Mouse (Mus musculus) heart, adult 2 months (tissue): Measurements from ENCODE around the gene Gnl1. TPM values are rescaled to one million over a fixed set of nuclear protein-coding genes. Genes with fewer than 3 reads are reported as not detected.

ENCODE experiments used
- DNase-seq, 2 experiments: peaks; one replicate each; pipeline ENCODE4 v3.0.0; 2021
- H3K27ac ChIP-seq: fragments of 200-600 bp; 2 replicates; pipeline ENCODE4 v1.8.1; 2022
- H3K27me3 ChIP-seq: fragments of 200-500 bp; 2 replicates; pipeline ENCODE4 v1.6.1; 2012; ENCODE audit warnings: mild to moderate bottlenecking, low read length, inconsistent platforms, mixed read lengths; ENCODE audit not compliant: control insufficient read depth, insufficient read depth
- H3K36me3 ChIP-seq: fragments of 200-500 bp; 2 replicates; pipeline ENCODE4 v1.6.1; 2012; ENCODE audit warnings: low read length, inconsistent platforms; ENCODE audit not compliant: control insufficient read depth, insufficient read depth
- H3K4me1 ChIP-seq: fragments of 200-500 bp; 2 replicates; pipeline ENCODE4 v1.6.1; 2011; ENCODE audit warnings: low read length; ENCODE audit not compliant: control insufficient read depth, insufficient read depth
- H3K4me3 ChIP-seq: fragments of 200-600 bp; 2 replicates; pipeline ENCODE4 v1.8.1; 2022
- H3K79me2 ChIP-seq: fragments of 200-500 bp; replicated peaks from 2 replicates; pipeline ENCODE4 v1.6.1; 2012; ENCODE audit warnings: mild to moderate bottlenecking, inconsistent platforms, low read length, moderate library complexity, mixed read lengths; ENCODE audit not compliant: control insufficient read depth, insufficient read depth
- H3K9ac ChIP-seq: fragments of 200-500 bp; 2 replicates; pipeline ENCODE4 v1.6.1; 2012; ENCODE audit warnings: low read depth, mild to moderate bottlenecking, control low read depth, inconsistent platforms, low read length, mixed read lengths
- CTCF ChIP-seq: fragments of 200-600 bp; IDR thresholded peaks from 2 replicates; pipeline ENCODE4 v1.8.1; 2022; ENCODE audit warnings: antibody characterized with exemption, mild to moderate bottlenecking, moderate library complexity
- EP300 ChIP-seq: fragments of 200-500 bp; IDR thresholded peaks from 2 replicates; pipeline ENCODE4 v1.6.1; 2011; ENCODE audit warnings: low read depth, low read length, control low read depth; ENCODE audit not compliant: insufficient read depth
- POLR2A ChIP-seq: fragments of 200-500 bp; IDR thresholded peaks from 2 replicates; pipeline ENCODE4 v1.6.1; 2011; ENCODE audit warnings: mild to moderate bottlenecking, low read depth, low read length, control low read depth; ENCODE audit not compliant: insufficient read depth
- WGBS: fragments of 180-500 bp; shearing (Covaris S2); methylation state at CpG from one replicate; pipeline ENCODE4 v1.1.7; 2018; 5-methylcytosine and 5-hydroxymethylcytosine counted together
- intact Hi-C: fragments of 180-260 bp; cut with DNase I; formaldehyde crosslinking; loops from one replicate; pipeline ENCODE4 v1.15.1; 2025
- polyA plus RNA-seq: library from polyadenylated mRNA; depleted of rRNA; stranded (reverse); fragments of >200 nt; gene quantifications from 2 replicates; pipeline ENCODE4 v1.2.3, GENCODE M21; 2012
- total RNA-seq, 2 experiments: library from RNA; stranded (reverse); gene quantifications; 2 replicates each; pipeline ENCODE4 v1.2.3; 2021

Gnl1 gene
- total and polyA plus RNA-seq, 3 experiments: 17.0 to 35.6 (median 27.4) TPM

DNA sequence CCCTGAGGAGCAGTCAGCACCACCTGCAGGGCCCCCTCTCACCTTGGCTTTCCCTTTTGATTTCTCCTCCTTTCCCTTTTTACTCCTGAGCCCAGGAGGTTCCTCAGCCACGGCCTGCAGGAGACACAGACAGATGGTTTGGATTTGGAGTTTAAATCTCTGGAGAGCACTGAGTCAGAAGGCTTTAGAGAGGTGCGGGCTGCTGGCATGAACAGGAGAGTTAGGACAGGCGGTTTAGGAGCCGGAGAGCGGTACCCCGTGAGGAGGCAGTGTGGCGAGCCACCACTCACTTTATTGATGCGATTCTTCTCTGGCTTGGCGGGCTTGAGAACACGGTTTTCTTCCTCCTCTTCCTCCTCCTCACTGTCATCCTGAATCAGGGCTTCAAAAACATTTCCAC lies 16.4 kb upstream of the Gnl1 start:
- no peaks in the 10 kb centered on the region; the same call in 1 of the 2 replicates for H3K79me2 ChIP-seq
- 86% methylated on average over 10 of the region's 10 CpGs for WGBS
- intact Hi-C loops: no loop called here

DNA sequence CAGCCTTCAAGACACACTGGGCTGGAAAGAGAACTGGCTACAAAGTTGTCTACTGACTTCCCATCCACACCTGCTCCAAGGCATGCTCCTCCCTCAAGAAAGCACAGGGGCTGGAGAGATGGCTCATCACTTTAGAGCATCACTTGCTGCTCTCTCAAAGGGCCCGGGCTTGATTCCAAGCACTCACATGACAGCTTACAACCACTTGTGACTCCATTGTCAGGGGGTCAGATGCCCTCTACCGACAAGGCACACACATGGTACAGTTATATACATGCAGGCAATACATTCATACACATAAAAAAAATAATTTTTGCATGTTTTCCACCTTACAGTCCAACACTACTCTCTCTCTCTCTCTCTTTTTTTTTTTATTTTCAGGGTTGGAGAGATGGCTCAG lies 12.0 kb upstream of the Gnl1 start:
- Histone ChIP-seq H3K27me3 (no peaks in the 10 kb centered on the region), H3K79me2 (peaks cover 1% of the 10 kb centered on the region; the same call in 1 of the 2 replicates), H3K36me3 (no peaks in the 10 kb centered on the region), H3K4me3 (no peak overlapping the region), H3K4me1 (peaks cover 9% of the 10 kb centered on the region), H3K9ac (no peak overlapping the region), H3K27ac (no peak overlapping the region)
- WGBS: 77% methylated on average over 2 of the region's 2 CpGs
- no peak for TF ChIP-seq EP300
- TF ChIP-seq POLR2A: no peak
- TF ChIP-seq CTCF: no peak
- no peak for DNase-seq
- intact Hi-C loops: no loop called here

More for the DNA sequence above, 16.4 kb upstream of the Gnl1 start:
- no peak for TF ChIP-seq POLR2A
- TF ChIP-seq EP300: no peak
- no peak for TF ChIP-seq CTCF
- no peak for DNase-seq
- no peaks in the 10 kb centered on the region; the same call in 1 of the 2 replicates for H3K4me1 ChIP-seq
- H3K4me3 ChIP-seq: no peak overlapping the region
- H3K9ac ChIP-seq: no peak overlapping the region
- H3K27me3 ChIP-seq: no peaks in the 10 kb centered on the region
- H3K36me3 ChIP-seq: no peaks in the 10 kb centered on the region
- H3K27ac ChIP-seq: no peak overlapping the region

DNA sequence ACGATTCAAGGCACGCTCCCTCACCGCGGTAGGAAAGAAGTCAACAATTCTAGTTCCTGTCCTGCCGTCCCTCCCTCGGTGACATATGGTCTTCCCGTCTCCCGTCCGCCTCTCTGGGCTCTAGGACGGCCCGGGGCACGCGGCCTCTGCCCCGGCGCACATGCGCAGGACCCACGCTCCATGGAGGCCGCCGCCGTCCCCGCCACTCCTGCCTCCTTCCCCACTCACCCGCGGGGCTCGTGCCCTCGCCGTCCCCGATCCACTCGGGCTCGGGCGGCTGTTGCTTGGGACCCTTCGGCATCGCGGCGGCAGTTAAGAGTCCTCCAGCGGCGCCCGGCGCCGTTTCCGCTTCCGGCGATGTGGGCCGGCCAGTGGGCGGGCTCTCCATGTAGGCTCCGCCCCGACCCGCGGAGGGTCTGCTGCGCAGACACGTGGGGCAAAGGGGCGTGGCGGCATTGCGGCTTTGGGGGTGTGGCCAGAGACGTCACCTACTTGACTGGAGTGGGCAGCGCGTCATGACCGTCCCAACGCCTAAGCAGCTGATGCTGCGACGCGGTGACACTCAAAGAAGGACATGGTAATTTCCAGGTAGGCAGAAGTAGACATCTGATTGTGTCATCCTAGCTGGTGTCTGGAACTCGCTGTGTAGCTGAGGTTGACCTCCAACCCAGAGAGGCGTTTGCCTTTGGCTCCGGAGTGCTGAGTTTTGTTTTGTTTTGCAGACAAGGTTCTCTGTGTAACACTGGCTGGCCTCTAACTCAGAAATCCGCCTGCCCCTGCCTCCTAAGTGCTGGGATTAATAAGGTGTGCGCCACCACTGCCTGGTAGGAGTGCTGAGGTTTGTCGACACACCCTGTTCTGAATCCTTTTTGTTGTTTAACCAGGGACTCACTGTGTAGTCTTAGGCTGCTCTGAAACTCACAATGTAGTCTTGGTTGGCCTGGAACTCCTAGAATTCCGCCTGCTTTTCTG lies 9.9 kb upstream of the Gnl1 start, which contains the start of gene Abcf1:
Gene Abcf1, minus strand, starts transcription at position 344 of the 972 bp plus-strand sequence.
- peak; percentile 99 to 100 for DNase-seq
- H3K36me3 ChIP-seq: no peaks in the 10 kb centered on the region
- H3K9ac ChIP-seq: peak within 1 kb of the TSS; percentile 87
- no peaks in the 10 kb centered on the region for H3K27me3 ChIP-seq
- TF ChIP-seq POLR2A: peak; percentile 95
- no peak for TF ChIP-seq CTCF
- peak; percentile 46; the same call in 1 of the 2 replicates for TF ChIP-seq EP300
- H3K79me2 ChIP-seq: peaks cover 1% of the 10 kb centered on the region; the same call in 1 of the 2 replicates
- H3K4me3 ChIP-seq: peak within 1 kb of the TSS; percentile 91
- H3K4me1 ChIP-seq: peaks cover 9% of the 10 kb centered on the region
- intact Hi-C loops: loop anchor here (1.0 to 10.0 kb wide), 2 partner anchors 10 to 135 kb away; partner anchors contain the start of genes Gnl1 and Tubb5
- under 1% methylated on average over 68 of the region's 68 CpGs for WGBS
- peak within 1 kb of the TSS; percentile 86 for H3K27ac ChIP-seq

DNA sequence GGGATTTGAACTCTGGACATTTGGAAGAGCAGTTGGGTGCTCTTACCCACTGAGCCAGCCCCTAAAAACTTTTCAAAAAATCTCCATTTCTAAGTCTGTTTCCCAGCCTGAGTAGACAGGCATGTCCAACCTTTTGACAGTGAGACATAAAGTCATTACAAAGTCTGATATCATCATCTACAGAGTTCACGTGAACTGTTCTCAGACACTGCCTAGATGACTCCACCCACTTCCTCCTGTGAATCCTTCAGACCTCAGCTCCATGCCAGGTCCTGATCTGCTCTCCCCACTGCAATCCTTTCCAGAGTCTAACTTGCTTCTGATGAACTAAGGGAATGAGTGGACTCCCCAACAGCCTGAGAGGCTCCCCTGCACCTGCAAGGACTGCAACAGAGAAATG lies 7.5 kb upstream of the Gnl1 start:
- Histone ChIP-seq H3K27me3 (no peaks in the 10 kb centered on the region), H3K79me2 (peaks cover 1% of the 10 kb centered on the region; the same call in 1 of the 2 replicates), H3K36me3 (no peaks in the 10 kb centered on the region), H3K4me1 (peaks cover 9% of the 10 kb centered on the region), H3K27ac (no peak overlapping the region), H3K9ac (no peak overlapping the region), H3K4me3 (no peak overlapping the region)
- no peak for TF ChIP-seq CTCF
- TF ChIP-seq POLR2A: no peak
- no peak for TF ChIP-seq EP300
- WGBS: 37% methylated on average over 1 of the region's 1 CpGs
- intact Hi-C loops: loop anchor here (10.0 kb wide), 1 partner anchor 137 kb away; the partner anchor contains the start of gene Tubb5
- DNase-seq: no peak

DNA sequence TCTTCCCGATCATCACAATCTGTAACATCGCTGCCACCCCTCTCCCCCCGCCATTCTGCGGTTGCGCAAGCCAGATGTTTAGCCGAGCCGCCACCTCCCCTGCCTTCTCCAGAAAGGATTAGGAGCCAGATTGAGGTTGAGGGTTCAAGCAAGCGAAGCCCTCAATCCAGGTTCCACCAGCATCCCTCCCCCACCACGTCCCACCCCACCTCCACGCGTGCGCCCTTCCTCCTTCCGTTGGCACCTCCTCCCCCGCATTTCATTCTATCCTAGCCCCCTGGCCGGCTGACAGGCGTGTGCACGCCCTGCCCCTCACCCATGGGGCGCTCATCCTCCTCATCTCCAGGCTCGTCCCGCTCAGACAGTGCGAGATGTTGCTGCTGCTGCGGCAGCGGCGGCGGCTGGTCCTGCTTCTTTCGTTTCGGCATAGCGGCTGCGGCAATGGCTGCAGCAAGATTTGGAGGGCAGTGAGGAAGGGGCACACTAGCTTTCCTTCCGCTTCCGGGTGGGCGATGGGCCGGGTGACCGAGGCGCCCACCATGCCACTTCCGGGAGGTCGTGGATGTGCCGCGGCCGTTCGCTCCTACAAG lies 745 bp upstream of the Gnl1 start:
- intact Hi-C loops: loop anchor here (1.0 to 10.0 kb wide), 3 partner anchors 9 to 144 kb away; partner anchors contain the start of gene Tubb5

More for the DNA sequence above, 745 bp upstream of the Gnl1 start:
- no peaks in the 10 kb centered on the region for H3K79me2 ChIP-seq
- no peaks in the 10 kb centered on the region for H3K36me3 ChIP-seq
- H3K4me1 ChIP-seq: peaks cover 2% of the 10 kb centered on the region
- H3K4me3 ChIP-seq: peak overlapping the region; percentile 65
- H3K9ac ChIP-seq: peak overlapping the region; percentile 81
- H3K27ac ChIP-seq: peak overlapping the region; percentile 89
- under 1% methylated on average over 41 of the region's 41 CpGs for WGBS
- TF ChIP-seq POLR2A (0 out of 2 replicates have a peak, but pooled peaks have one; percentile 39), EP300 (no peak), CTCF (no peak)
- no peaks in the 10 kb centered on the region for H3K27me3 ChIP-seq
- no peak for DNase-seq
